In genomic region chr2:164793772-164794171, GRCm38 (mm10) we compare ENCODE assay signal across 9 mouse cellular contexts. TPM values are rescaled to one million over a fixed set of nuclear protein-coding genes. Genes with fewer than 3 reads are reported as not detected.
DNase-seq lines count a peak whose midpoint lies in the region; ATAC-seq and TF ChIP-seq lines count a peak whose summit lies in the region.
"Had no signal": no experiment of that assay in that cellular context is flagged by ENCODE, and none has a peak within 500 bp of the region (broad histone marks: within the 10 kb centered on the region; RNA-seq: fewer than 3 reads in every experiment).

No protein-coding gene starts in this region.

- no peaks in the 10 kb centered on the region for H3K27me3 ChIP-seq in MEL (ENCODE audit: control insufficient read depth in 1 of 2, insufficient read depth in 2 of 2, low read length in 2 of 2)
- no peaks in the 10 kb centered on the region for H3K27me3 ChIP-seq in liver, embryonic 15.5 days
- H3K27me3 ChIP-seq: kidney, embryonic 15.5 days had no signal

- DNase-seq in embryo, embryonic 10 days (ENCODE audit: low spot score), result peak; percentile 19
- DNase-seq in embryo, embryonic 11 days, result no peak
- DNase-seq in left cerebral cortex, postnatal 14 days (ENCODE audit: low spot score in 2 of 2), result peak; percentile 16 to 46
- no peak for DNase-seq in left cerebral cortex, adult 18-20 months (ENCODE audit: low spot score in 2 of 2)
- DNase-seq in MEL (ENCODE audit: low read depth, low spot score), result peak; percentile 49
- no peak for DNase-seq in Muller cell, postnatal 12 days (ENCODE audit: inconsistent ontology term)
- no peak for DNase-seq in layer of hippocampus, postnatal 25 days (ENCODE audit: extremely low spot score in 1 of 2, low spot score in 1 of 2)

- no peak overlapping the region for H3K9ac ChIP-seq in MEL (ENCODE audit: control insufficient read depth, low read depth, low read length, poor library complexity, severe bottlenecking)
- H3K9ac ChIP-seq in liver, embryonic 15.5 days, result no peak overlapping the region
- H3K9ac ChIP-seq: kidney, embryonic 15.5 days had no signal

- no peak for TF ChIP-seq EP300 in MEL (IDR thresholded peaks at IDR 0.05; ENCODE audit: low read depth in 1 of 2, low read length in 2 of 2)

- H3K4me3 ChIP-seq in MEL (ENCODE audit: control insufficient read depth in 1 of 2, insufficient read depth in 1 of 2, low read depth in 2 of 2, low read length in 2 of 2), result no peak overlapping the region
- H3K4me3 ChIP-seq in liver, embryonic 15.5 days (replicated peaks), result no peak overlapping the region
- H3K4me3 ChIP-seq: kidney, embryonic 15.5 days had no signal

- 76% methylated on average over 2 of the region's 2 CpGs for WGBS in liver, embryonic 15.5 days (ENCODE audit: insufficient replicate concordance)

- H3K36me3 ChIP-seq in MEL (ENCODE audit: control insufficient read depth in 1 of 2, insufficient read depth in 2 of 2, low read length in 2 of 2), result peaks cover 0 to 5% of the 10 kb centered on the region in 2 experiments; a peak in 2 of 4 replicates
- H3K36me3 ChIP-seq in liver, embryonic 15.5 days (replicated peaks), result peaks cover 84% of the 10 kb centered on the region

- no peak for ATAC-seq in liver, embryonic 15.5 days (ENCODE audit: insufficient read depth)

- intact Hi-C loops in left cerebral cortex, postnatal 14 days (cut with DNase I), result no loop called here

- no peak overlapping the region for H3K27ac ChIP-seq in MEL (ENCODE audit: control insufficient read depth, low read depth, low read length)
- H3K27ac ChIP-seq in liver, embryonic 15.5 days (replicated peaks), result peak overlapping the region; percentile 46; the same call in 1 of the 2 replicates
- H3K27ac ChIP-seq: kidney, embryonic 15.5 days had no signal

- H3K79me2 ChIP-seq in MEL (ENCODE audit: control insufficient read depth, insufficient read depth, low read length, poor library complexity), result no peaks in the 10 kb centered on the region

- no peaks in the 10 kb centered on the region for H3K4me1 ChIP-seq in MEL (ENCODE audit: control insufficient read depth in 1 of 2, insufficient read depth in 2 of 2, low read length in 2 of 2)
- peaks cover 24% of the 10 kb centered on the region for H3K4me1 ChIP-seq in liver, embryonic 15.5 days (replicated peaks)

- no peaks in the 10 kb centered on the region for H3K9me3 ChIP-seq in MEL (replicated peaks; ENCODE audit: insufficient read depth, low read length)
- H3K9me3 ChIP-seq in liver, embryonic 15.5 days (replicated peaks), result no peaks in the 10 kb centered on the region
- H3K9me3 ChIP-seq: kidney, embryonic 15.5 days had no signal

- peak in 1 of 3 experiments; percentile 42; a peak in 2 of 6 replicates for TF ChIP-seq CTCF in MEL (IDR thresholded peaks at IDR 0.05 in 2 of 3, conservative IDR thresholded peaks at IDR 0.05 in 1 of 3; ENCODE audit: control insufficient read depth in 1 of 3, insufficient read depth in 1 of 3, low read depth in 2 of 3, low read length in 3 of 3, poor library complexity in 1 of 3, severe bottlenecking in 1 of 3)

- TF ChIP-seq RAD21 in MEL (IDR thresholded peaks at IDR 0.05; ENCODE audit: low read depth, low read length), result no peak

- H3K4me2 ChIP-seq in liver, embryonic 15.5 days, result no peak overlapping the region
- H3K4me2 ChIP-seq: kidney, embryonic 15.5 days had no signal

- TF ChIP-seq POLR2A in MEL (IDR thresholded peaks at IDR 0.05; ENCODE audit: control insufficient read depth in 1 of 2, insufficient read depth in 1 of 2, low read depth in 1 of 2, low read length in 2 of 2, poor library complexity in 1 of 2), result no peak

TF ChIP-seq in MEL, 35 proteins besides CTCF, POLR2A, EP300 and RAD21:
- no peak for TF ChIP-seq MEF2A (IDR thresholded peaks at IDR 0.05; ENCODE audit: extremely low read depth, insufficient replicate concordance, low read depth, low read length, poor library complexity, severe bottlenecking)
- no peak for TF ChIP-seq BHLHE40 (IDR thresholded peaks at IDR 0.05; ENCODE audit: borderline replicate concordance, low read depth, low read length)
- TF ChIP-seq CHD2 (IDR thresholded peaks at IDR 0.05; ENCODE audit: low read length), result no peak
- TF ChIP-seq ZKSCAN1 (IDR thresholded peaks at IDR 0.05; ENCODE audit: low read depth, low read length), result no peak
- TF ChIP-seq GATA1 (IDR thresholded peaks at IDR 0.05; ENCODE audit: low read depth, low read length), result no peak
- no peak for TF ChIP-seq NRF1 (IDR thresholded peaks at IDR 0.05; ENCODE audit: insufficient read depth, low read depth, low read length, poor library complexity, severe bottlenecking)
- TF ChIP-seq MAZ (IDR thresholded peaks at IDR 0.05; ENCODE audit: low read depth, low read length), result no peak
- TF ChIP-seq ETS1 (IDR thresholded peaks at IDR 0.05; ENCODE audit: low read depth, low read length), result no peak
- TF ChIP-seq MYB (IDR thresholded peaks at IDR 0.05; ENCODE audit: low read depth, low read length), result no peak
- TF ChIP-seq TBP (IDR thresholded peaks at IDR 0.05; ENCODE audit: low read depth, low read length), result no peak
- no peak for TF ChIP-seq CHD1 (IDR thresholded peaks at IDR 0.05; ENCODE audit: low read depth, low read length)
- TF ChIP-seq ZC3H11A (IDR thresholded peaks at IDR 0.05; ENCODE audit: low read depth, low read length), result no peak
- TF ChIP-seq E2F4 (IDR thresholded peaks at IDR 0.05; ENCODE audit: borderline replicate concordance, low read depth, low read length), result no peak
- TF ChIP-seq JUND (IDR thresholded peaks at IDR 0.05; ENCODE audit: low read depth, low read length), result no peak
- TF ChIP-seq MYC (IDR thresholded peaks at IDR 0.05; ENCODE audit: low read depth, low read length), result no peak
- TF ChIP-seq USF1 (IDR thresholded peaks at IDR 0.05; ENCODE audit: low read depth, low read length), result no peak
- TF ChIP-seq POLR2AphosphoS2 (IDR thresholded peaks at IDR 0.05; ENCODE audit: low read length), result no peak
- TF ChIP-seq TCF12 (IDR thresholded peaks at IDR 0.05; ENCODE audit: low read depth, low read length), result no peak
- no peak for TF ChIP-seq USF2 (IDR thresholded peaks at IDR 0.05; ENCODE audit: borderline replicate concordance in 1 of 2, insufficient read depth in 1 of 2, low read depth in 1 of 2, low read length in 2 of 2)

RNA-seq across cellular contexts. Expression of gene Snx21, which starts 8.1 kb away (rescaled TPM):
- total RNA-seq in left cerebral cortex, postnatal 14 days (2021), result 10 to 100 TPM; 46.0 to 46.8 TPM
- total RNA-seq in left cerebral cortex, adult 18-20 months (2021), result 10 to 100 TPM; 52.9 to 57.0 TPM
- total RNA-seq in MEL (2012; rRNA removed), result 3.8 and 4.0 TPM in 2 replicates
- polyA plus RNA-seq in MEL (2012; ENCODE audit: insufficient read depth in 1 of 2, insufficient read length in 2 of 2, low read depth in 1 of 2, low replicate concordance in 2 of 2, missing spikeins in 1 of 2), result 1 to 10 TPM in 1 of 2 experiments, not detected in 1; 7.7 TPM
- 5.6 and 7.9 TPM in 2 replicates for polyA plus RNA-seq in liver, embryonic 15.5 days (2015; fragmentation: Nextera tagmentation; extraction: Ambion mirVana)
- total RNA-seq in layer of hippocampus, postnatal 25 days (2021), result 10 to 100 TPM; 38.0 to 45.8 TPM

RNA-seq across cellular contexts. Expression of gene Acot8, which starts 10.9 kb away (rescaled TPM):
- 10 to 100 TPM; 25.8 to 27.7 TPM for total RNA-seq in left cerebral cortex, postnatal 14 days (2021)
- total RNA-seq in left cerebral cortex, adult 18-20 months (2021), result 10 to 100 TPM; 25.5 to 26.1 TPM
- 32.2 and 40.3 TPM in 2 replicates for total RNA-seq in MEL (2012; rRNA removed)
- polyA plus RNA-seq in MEL (2012; ENCODE audit: insufficient read depth in 1 of 2, insufficient read length in 2 of 2, low read depth in 1 of 2, low replicate concordance in 2 of 2, missing spikeins in 1 of 2), result 10 to 100 TPM in 1 of 2 experiments, not detected in 1; 30.9 TPM
- polyA plus RNA-seq in liver, embryonic 15.5 days (2015; fragmentation: Nextera tagmentation; extraction: Ambion mirVana), result 20.3 and 21.3 TPM in 2 replicates
- 10 to 100 TPM; 24.3 to 25.4 TPM for total RNA-seq in layer of hippocampus, postnatal 25 days (2021)

RNA-seq across cellular contexts. Expression of gene Zswim3, which starts 11.1 kb away (rescaled TPM):
- 1 to 10 TPM; 7.7 to 8.3 TPM for total RNA-seq in left cerebral cortex, postnatal 14 days (2021)
- total RNA-seq in left cerebral cortex, adult 18-20 months (2021), result 10 to 100 TPM; 10.1 to 10.2 TPM
- 4.7 and 4.8 TPM in 2 replicates for total RNA-seq in MEL (2012; rRNA removed)
- polyA plus RNA-seq in MEL (2012; ENCODE audit: insufficient read depth in 1 of 2, insufficient read length in 2 of 2, low read depth in 1 of 2, low replicate concordance in 2 of 2, missing spikeins in 1 of 2), result 1 to 10 TPM in 1 of 2 experiments, not detected in 1; 5.9 TPM
- 4.3 and 5.5 TPM in 2 replicates for polyA plus RNA-seq in liver, embryonic 15.5 days (2015; fragmentation: Nextera tagmentation; extraction: Ambion mirVana)
- 1 to 10 TPM; 7.8 to 9.3 TPM for total RNA-seq in layer of hippocampus, postnatal 25 days (2021)

RNA-seq across cellular contexts. Expression of gene Tnnc2, which starts 14.0 kb away (rescaled TPM):
- 1 to 10 TPM in 1 of 2 experiments, not detected in 1; 1.1 TPM for total RNA-seq in left cerebral cortex, postnatal 14 days (2021)
- 1 to 10 TPM; 1.7 TPM for total RNA-seq in left cerebral cortex, adult 18-20 months (2021)
- total RNA-seq in MEL (2012; rRNA removed), result not detected in 2 replicates
- polyA plus RNA-seq in MEL (2012; ENCODE audit: insufficient read depth in 1 of 2, insufficient read length in 2 of 2, low read depth in 1 of 2, low replicate concordance in 2 of 2, missing spikeins in 1 of 2), result not detected
- 27.2 and 51.1 TPM in 2 replicates for polyA plus RNA-seq in liver, embryonic 15.5 days (2015; fragmentation: Nextera tagmentation; extraction: Ambion mirVana)
- not detected for total RNA-seq in layer of hippocampus, postnatal 25 days (2021)

RNA-seq across cellular contexts. Expression of gene Ube2c, which starts 24.1 kb away (rescaled TPM):
- 1 to 10 TPM; 2.0 to 3.0 TPM for total RNA-seq in left cerebral cortex, postnatal 14 days (2021)
- total RNA-seq in left cerebral cortex, adult 18-20 months (2021), result not detected
- 170 and 177 TPM in 2 replicates for total RNA-seq in MEL (2012; rRNA removed)
- 100 to 1,000 TPM; 257 to 365 TPM for polyA plus RNA-seq in MEL (2012; ENCODE audit: insufficient read depth in 1 of 2, insufficient read length in 2 of 2, low read depth in 1 of 2, low replicate concordance in 2 of 2, missing spikeins in 1 of 2)
- polyA plus RNA-seq in liver, embryonic 15.5 days (2015; fragmentation: Nextera tagmentation; extraction: Ambion mirVana), result 682 and 720 TPM in 2 replicates
- total RNA-seq in layer of hippocampus, postnatal 25 days (2021), result 1 to 10 TPM in 1 of 2 experiments, not detected in 1; 1.2 TPM

Comparison
In these comparisons a context has a peak if more than half of its experiments do, and no peak if none do; other contexts are left out.
1. DNase-seq: peak in embryo, embryonic 10 days (single experiment), left cerebral cortex, postnatal 14 days (2 of 2) and MEL (single experiment); none in embryo, embryonic 11 days (single experiment), left cerebral cortex, adult 18-20 months (0 of 2), Muller cell, postnatal 12 days (single experiment) and layer of hippocampus, postnatal 25 days (0 of 2).